Mouse (Mus musculus) frontal cortex, adult 2 months (tissue): ENCODE measurements around the gene Tecpr2. TPM values are rescaled to one million over a fixed set of nuclear protein-coding genes. Genes with fewer than 3 reads are reported as not detected.
A peak's percentile ranks its signal among the peaks of the same experiment; 100 is the strongest.

Experiments used
- DNase-seq, 2 experiments: peaks; one replicate each; pipeline ENCODE4 v3.0.0; 2022; ENCODE audit warnings: low spot score in 1 of 2; ENCODE audit errors: extremely low spot score in 1 of 2
- polyA plus RNA-seq: library from polyadenylated mRNA; depleted of rRNA; stranded (reverse); fragments of >200 nt; gene quantifications from 2 replicates; pipeline ENCODE4 v1.2.3, GENCODE M21; 2012

The Tecpr2 gene
- polyA plus RNA-seq, 1 experiment, result 29.4 TPM

GRCm38 (mm10) chr12:110975838-110976468 is 86.9 kb downstream of the Tecpr2 start:
- no peak for DNase-seq

- DNase-seq, result no peak
Measured at GRCm38 (mm10) chr12:110976589-110977344, 87.7 kb downstream of the Tecpr2 start.

GRCm38 (mm10) chr12:110977345-110977733 is 88.3 kb downstream of the Tecpr2 start:
- no peak for DNase-seq

GRCm38 (mm10) chr12:110977896-110978606 is 89.0 kb downstream of the Tecpr2 start:
- no peak for DNase-seq

- DNase-seq, result peak; percentile 86 to 93
Measured at GRCm38 (mm10) chr12:110978607-110979406, 89.7 kb downstream of the Tecpr2 start, which contains the start of gene Ankrd9. TSS of gene Ankrd9 (minus strand) at chr12:110979040.

- DNase-seq, result no peak
Measured at GRCm38 (mm10) chr12:110979808-110980207, 90.7 kb downstream of the Tecpr2 start.

GRCm38 (mm10) chr12:110981736-110982135 is 92.7 kb downstream of the Tecpr2 start:
- no peak for DNase-seq

GRCm38 (mm10) chr12:110983083-110983482 is 94.0 kb downstream of the Tecpr2 start:
- DNase-seq, result no peak

- DNase-seq, result no peak
Measured at GRCm38 (mm10) chr12:110983714-110984113, 94.7 kb downstream of the Tecpr2 start.

- DNase-seq, result no peak
Measured at GRCm38 (mm10) chr12:110984598-110984997, 95.5 kb downstream of the Tecpr2 start.

- DNase-seq, result no peak
Measured at GRCm38 (mm10) chr12:110985141-110985540, 96.1 kb downstream of the Tecpr2 start.

- no peak for DNase-seq
Measured at GRCm38 (mm10) chr12:110986536-110987425, 97.7 kb downstream of the Tecpr2 start.

- no peak for DNase-seq
Measured at GRCm38 (mm10) chr12:110989409-110989808, 100.3 kb downstream of the Tecpr2 start.

- DNase-seq, result no peak
Measured at GRCm38 (mm10) chr12:110990500-110990899, 101.4 kb downstream of the Tecpr2 start.

GRCm38 (mm10) chr12:110991361-110992127 is 102.5 kb downstream of the Tecpr2 start:
- peak in 1 of 2 experiments; percentile 61 for DNase-seq

GRCm38 (mm10) chr12:110992128-110992553 is 103.1 kb downstream of the Tecpr2 start:
- DNase-seq, result peak; percentile 74 to 95

GRCm38 (mm10) chr12:110992771-110993170 is 103.7 kb downstream of the Tecpr2 start:
- no peak for DNase-seq

GRCm38 (mm10) chr12:110993226-110993625 is 104.2 kb downstream of the Tecpr2 start:
- DNase-seq, result no peak

- DNase-seq, result no peak
Measured at GRCm38 (mm10) chr12:110994666-110995065, 105.6 kb downstream of the Tecpr2 start.
